Mouse (Mus musculus): ENCODE measurements around the gene Abat. TPM values are rescaled to one million over a fixed set of nuclear protein-coding genes. Genes with fewer than 3 reads are reported as not detected.

Gene Abat
- total RNA-seq, 1 experiment, result 4.3 TPM

- no peak overlapping the region for H3K9ac ChIP-seq (ENCODE audit: insufficient read depth, low read depth, low read length, poor library complexity, severe bottlenecking)
- in situ Hi-C loops (cut with MboI; ENCODE audit: low sequenced_read_pairs in 2 of 2, unreplicated experiment in 2 of 2), result no loop called here
- no peak overlapping the region for H3K27ac ChIP-seq (ENCODE audit: insufficient read depth, low read depth, low read length, poor library complexity, severe bottlenecking)
- DNase-seq (ENCODE audit: low read depth, low spot score), result no peak
- no peak for TF ChIP-seq HCFC1 (IDR thresholded peaks at IDR 0.05; ENCODE audit: borderline replicate concordance, insufficient read depth, low read length)
- TF ChIP-seq CHD2 (IDR thresholded peaks at IDR 0.05; ENCODE audit: low read depth, low read length), result no peak
- no peak for TF ChIP-seq MAFK (IDR thresholded peaks at IDR 0.05; ENCODE audit: insufficient read depth, low read depth, low read length)
- TF ChIP-seq ZNF384 (IDR thresholded peaks at IDR 0.05; ENCODE audit: low read depth, low read length), result no peak
- TF ChIP-seq ZC3H11A (IDR thresholded peaks at IDR 0.05; ENCODE audit: borderline replicate concordance, low read depth, low read length), result no peak
- H3K4me1 ChIP-seq (ENCODE audit: control insufficient read depth in 2 of 2, insufficient read depth in 2 of 2, low read length in 2 of 2, poor library complexity in 1 of 2), result peaks cover 9 to 29% of the 10 kb centered on the region in 2 experiments
- no peak overlapping the region for H3K4me3 ChIP-seq (ENCODE audit: insufficient read depth in 1 of 2, low read depth in 1 of 2, low read length in 2 of 2, poor library complexity in 1 of 2, severe bottlenecking in 1 of 2)
- no peaks in the 10 kb centered on the region for H3K36me3 ChIP-seq (ENCODE audit: control insufficient read depth, insufficient read depth, low read length, poor library complexity, severe bottlenecking)
- no peaks in the 10 kb centered on the region for H3K9me3 ChIP-seq (ENCODE audit: control insufficient read depth, insufficient read depth, low read depth, low read length)
Observed at GRCm38 (mm10) chr16:8568881-8569280, 55.7 kb downstream of the Abat start.

DNA sequence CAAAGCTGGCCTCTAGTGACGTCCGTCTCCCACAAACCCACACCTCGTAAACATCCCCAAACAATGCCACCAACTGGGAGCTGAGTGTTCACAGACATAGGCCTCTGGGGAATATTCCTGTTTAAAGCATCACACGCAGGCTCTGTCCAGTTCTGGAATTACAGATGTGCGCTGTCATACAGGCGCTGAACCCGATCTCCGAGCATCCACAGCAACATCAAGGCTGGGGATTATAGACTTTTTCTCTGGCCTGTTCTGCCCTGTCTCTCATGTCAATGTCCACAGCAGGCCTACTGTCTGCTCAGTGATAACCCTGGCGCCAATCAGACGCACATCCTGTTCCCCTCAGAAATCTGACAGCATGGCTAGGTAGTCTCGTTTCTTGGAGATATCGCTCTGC lies 57.1 kb downstream of the Abat start:
- no peak overlapping the region for H3K27ac ChIP-seq (ENCODE audit: insufficient read depth, low read depth, low read length, poor library complexity, severe bottlenecking)
- no peaks in the 10 kb centered on the region for H3K36me3 ChIP-seq (ENCODE audit: control insufficient read depth, insufficient read depth, low read length, poor library complexity, severe bottlenecking)
- no peak overlapping the region for H3K4me3 ChIP-seq (ENCODE audit: insufficient read depth in 1 of 2, low read depth in 1 of 2, low read length in 2 of 2, poor library complexity in 1 of 2, severe bottlenecking in 1 of 2)
- H3K9ac ChIP-seq (ENCODE audit: insufficient read depth, low read depth, low read length, poor library complexity, severe bottlenecking), result no peak overlapping the region
- H3K4me1 ChIP-seq (ENCODE audit: control insufficient read depth in 2 of 2, insufficient read depth in 2 of 2, low read length in 2 of 2, poor library complexity in 1 of 2), result peaks cover 8 to 29% of the 10 kb centered on the region in 2 experiments
- in situ Hi-C loops (cut with MboI; ENCODE audit: low sequenced_read_pairs in 2 of 2, unreplicated experiment in 2 of 2), result no loop called here
- TF ChIP-seq MAFK (IDR thresholded peaks at IDR 0.05; ENCODE audit: insufficient read depth, low read depth, low read length) (no peak), ZC3H11A (IDR thresholded peaks at IDR 0.05; ENCODE audit: borderline replicate concordance, low read depth, low read length) (no peak), HCFC1 (IDR thresholded peaks at IDR 0.05; ENCODE audit: borderline replicate concordance, insufficient read depth, low read length) (no peak), ZNF384 (IDR thresholded peaks at IDR 0.05; ENCODE audit: low read depth, low read length) (no peak), CHD2 (IDR thresholded peaks at IDR 0.05; ENCODE audit: low read depth, low read length) (no peak)
- no peak for DNase-seq (ENCODE audit: low read depth, low spot score)
- no peaks in the 10 kb centered on the region for H3K9me3 ChIP-seq (ENCODE audit: control insufficient read depth, insufficient read depth, low read depth, low read length)

- Histone ChIP-seq H3K4me1 (ENCODE audit: control insufficient read depth in 2 of 2, insufficient read depth in 2 of 2, low read length in 2 of 2, poor library complexity in 1 of 2) (peaks cover 8 to 24% of the 10 kb centered on the region in 2 experiments), H3K9me3 (ENCODE audit: control insufficient read depth, insufficient read depth, low read depth, low read length) (no peaks in the 10 kb centered on the region), H3K9ac (ENCODE audit: insufficient read depth, low read depth, low read length, poor library complexity, severe bottlenecking) (no peak overlapping the region), H3K4me3 (ENCODE audit: insufficient read depth in 1 of 2, low read depth in 1 of 2, low read length in 2 of 2, poor library complexity in 1 of 2, severe bottlenecking in 1 of 2) (no peak overlapping the region), H3K36me3 (ENCODE audit: control insufficient read depth, insufficient read depth, low read length, poor library complexity, severe bottlenecking) (no peaks in the 10 kb centered on the region), H3K27ac (ENCODE audit: insufficient read depth, low read depth, low read length, poor library complexity, severe bottlenecking) (no peak overlapping the region)
- no peak for DNase-seq (ENCODE audit: low read depth, low spot score)
- TF ChIP-seq CHD2 (IDR thresholded peaks at IDR 0.05; ENCODE audit: low read depth, low read length), result no peak
- no peak for TF ChIP-seq HCFC1 (IDR thresholded peaks at IDR 0.05; ENCODE audit: borderline replicate concordance, insufficient read depth, low read length)
- no peak for TF ChIP-seq ZC3H11A (IDR thresholded peaks at IDR 0.05; ENCODE audit: borderline replicate concordance, low read depth, low read length)
- TF ChIP-seq MAFK (IDR thresholded peaks at IDR 0.05; ENCODE audit: insufficient read depth, low read depth, low read length), result no peak
- TF ChIP-seq ZNF384 (IDR thresholded peaks at IDR 0.05; ENCODE audit: low read depth, low read length), result no peak
- in situ Hi-C loops (cut with MboI; ENCODE audit: low sequenced_read_pairs in 2 of 2, unreplicated experiment in 2 of 2), result no loop called here
Observed at GRCm38 (mm10) chr16:8570901-8571615, 57.8 kb downstream of the Abat start.

DNA sequence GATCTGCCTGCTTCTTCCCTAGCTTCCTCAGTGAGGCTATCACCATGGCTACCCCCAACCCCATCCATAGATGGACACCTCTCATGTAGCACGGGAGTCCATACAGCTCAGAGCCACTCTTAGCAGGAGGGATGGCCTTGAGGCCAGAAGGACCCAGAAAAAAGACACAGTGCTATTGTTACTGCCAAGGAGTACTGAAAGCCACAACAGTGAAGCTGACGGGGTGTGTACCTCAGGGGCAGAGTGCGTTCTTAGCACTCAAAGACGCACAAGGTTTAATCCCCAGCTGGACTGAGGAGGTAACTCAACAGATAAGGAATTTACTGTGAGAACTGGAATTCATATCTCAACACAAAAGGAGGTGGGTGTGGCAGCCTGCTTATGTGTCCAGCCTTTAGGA lies 59.8 kb downstream of the Abat start:
- H3K27ac ChIP-seq (ENCODE audit: insufficient read depth, low read depth, low read length, poor library complexity, severe bottlenecking), result no peak overlapping the region
- H3K9ac ChIP-seq (ENCODE audit: insufficient read depth, low read depth, low read length, poor library complexity, severe bottlenecking), result no peak overlapping the region
- TF ChIP-seq CHD2 (IDR thresholded peaks at IDR 0.05; ENCODE audit: low read depth, low read length), result no peak
- TF ChIP-seq ZC3H11A (IDR thresholded peaks at IDR 0.05; ENCODE audit: borderline replicate concordance, low read depth, low read length), result no peak
- no peak for TF ChIP-seq ZNF384 (IDR thresholded peaks at IDR 0.05; ENCODE audit: low read depth, low read length)
- no peak for TF ChIP-seq HCFC1 (IDR thresholded peaks at IDR 0.05; ENCODE audit: borderline replicate concordance, insufficient read depth, low read length)
- TF ChIP-seq MAFK (IDR thresholded peaks at IDR 0.05; ENCODE audit: insufficient read depth, low read depth, low read length), result no peak
- H3K36me3 ChIP-seq (ENCODE audit: control insufficient read depth, insufficient read depth, low read length, poor library complexity, severe bottlenecking), result no peaks in the 10 kb centered on the region
- peaks cover 11 to 26% of the 10 kb centered on the region in 2 experiments for H3K4me1 ChIP-seq (ENCODE audit: control insufficient read depth in 2 of 2, insufficient read depth in 2 of 2, low read length in 2 of 2, poor library complexity in 1 of 2)
- no peaks in the 10 kb centered on the region for H3K9me3 ChIP-seq (ENCODE audit: control insufficient read depth, insufficient read depth, low read depth, low read length)
- in situ Hi-C loops (cut with MboI; ENCODE audit: low sequenced_read_pairs in 2 of 2, unreplicated experiment in 2 of 2), result no loop called here
- no peak for DNase-seq (ENCODE audit: low read depth, low spot score)
- H3K4me3 ChIP-seq (ENCODE audit: insufficient read depth in 1 of 2, low read depth in 1 of 2, low read length in 2 of 2, poor library complexity in 1 of 2, severe bottlenecking in 1 of 2), result no peak overlapping the region
